Comparison of ENCODE assay signal across 38 mouse cellular contexts in the genomic region with DNA sequence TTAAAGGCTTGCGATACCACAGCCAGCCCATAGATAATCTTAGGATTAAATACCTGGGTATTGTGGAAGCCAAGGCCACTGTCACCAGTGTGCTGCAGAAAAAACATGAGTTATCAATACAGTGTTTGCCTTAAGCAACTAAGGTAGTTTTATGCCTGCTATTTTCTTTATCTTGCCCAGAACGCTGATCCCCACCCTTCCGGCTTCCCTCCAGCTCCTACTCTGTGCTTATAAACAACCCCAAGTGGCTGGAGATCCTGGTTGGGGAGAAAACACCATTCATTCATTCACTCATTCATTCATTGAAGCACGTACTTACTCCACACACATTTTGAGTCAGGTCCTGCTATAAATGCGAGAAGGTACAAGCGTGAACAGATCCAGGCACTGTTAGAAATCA. TPM values are rescaled to one million over a fixed set of nuclear protein-coding genes. Genes with fewer than 3 reads are reported as not detected.
"Had no signal": no experiment of that assay in that cellular context is flagged by ENCODE, and none has a peak within 500 bp of the region (broad histone marks: within the 10 kb centered on the region; RNA-seq: fewer than 3 reads in every experiment).

No protein-coding gene starts in this region.

- DNase-seq: heart, postnatal 10 days; heart, postnatal 14 days; heart, postnatal 36 days; heart, postnatal 4 days; kidney, adult 11 months; kidney, adult 18-20 months; kidney, adult 2 months; kidney, adult 8-10 months; kidney, adult 9 months; kidney, postnatal 10 days; kidney, postnatal 14 days; kidney, postnatal 25 days; kidney, postnatal 36 days; kidney, postnatal 4 days; layer of hippocampus, adult 9-11 months; layer of hippocampus, postnatal 36 days had no signal

- H3K27ac ChIP-seq: heart, embryonic 10.5 days; heart, embryonic 13.5 days; heart, embryonic 15.5 days; hindbrain, embryonic 10.5 days; hindbrain, embryonic 12.5 days; hindbrain, embryonic 13.5 days; hindbrain, embryonic 14.5 days; hindbrain, embryonic 15.5 days; hindbrain, postnatal 0 days; intestine, embryonic 15.5 days; kidney, embryonic 15.5 days; kidney, postnatal 0 days; layer of hippocampus, adult 2 months had no signal

- ATAC-seq: hindbrain, embryonic 16.5 days; hindbrain, postnatal 0 days; inflammation-experienced regulatory T-cells, adult 6 months; intestine, embryonic 15.5 days; intestine, embryonic 16.5 days; intestine, postnatal 0 days had no signal

- H3K4me2 ChIP-seq: heart, embryonic 11.5 days; heart, embryonic 12.5 days; heart, embryonic 13.5 days; heart, embryonic 15.5 days; hindbrain, embryonic 12.5 days; hindbrain, embryonic 13.5 days; hindbrain, embryonic 14.5 days; hindbrain, embryonic 15.5 days; intestine, embryonic 15.5 days; kidney, embryonic 15.5 days had no signal

- H3K36me3 ChIP-seq: heart, embryonic 10.5 days; heart, embryonic 12.5 days; heart, embryonic 13.5 days; heart, embryonic 15.5 days; hindbrain, embryonic 10.5 days; hindbrain, embryonic 12.5 days; hindbrain, embryonic 13.5 days; hindbrain, embryonic 15.5 days; intestine, embryonic 15.5 days; kidney, embryonic 15.5 days had no signal

- H3K9me3 ChIP-seq: heart, embryonic 10.5 days; heart, embryonic 12.5 days; heart, embryonic 13.5 days; heart, embryonic 15.5 days; hindbrain, embryonic 10.5 days; hindbrain, embryonic 12.5 days; hindbrain, embryonic 13.5 days; hindbrain, embryonic 15.5 days; intestine, embryonic 15.5 days; kidney, embryonic 15.5 days had no signal

- H3K4me3 ChIP-seq: heart, embryonic 10.5 days; heart, embryonic 12.5 days; heart, embryonic 13.5 days; heart, embryonic 15.5 days; hindbrain, embryonic 10.5 days; hindbrain, embryonic 12.5 days; hindbrain, embryonic 13.5 days; hindbrain, embryonic 15.5 days; intestine, embryonic 15.5 days; kidney, embryonic 15.5 days; layer of hippocampus, adult 2 months had no signal

- H3K9ac ChIP-seq: heart, embryonic 12.5 days; heart, embryonic 13.5 days; heart, embryonic 15.5 days; hindbrain, embryonic 12.5 days; hindbrain, embryonic 13.5 days; hindbrain, embryonic 14.5 days; hindbrain, embryonic 15.5 days; intestine, embryonic 15.5 days; kidney, embryonic 15.5 days had no signal

RNA-seq across cellular contexts. Expression of a gene that starts 4.6 kb away (rescaled TPM):
- total RNA-seq: hematopoietic stem cell, adult 5-6 weeks had no signal
- polyA plus RNA-seq: inflammation-experienced regulatory T-cells, adult 6 months had no signal

RNA-seq across cellular contexts. Expression of a gene that starts 36.3 kb away (rescaled TPM):
- total RNA-seq: hindbrain, postnatal 0 days; layer of hippocampus, adult 18-20 months; layer of hippocampus, postnatal 14 days; layer of hippocampus, postnatal 36 days had no signal
